Mouse (Mus musculus) stomach, embryonic 16.5 days (tissue): ENCODE results near the gene Pgpep1l. TPM values are rescaled to one million over a fixed set of nuclear protein-coding genes. Genes with fewer than 3 reads are reported as not detected.
A peak's percentile ranks its signal among the peaks of the same experiment; 100 is the strongest.

Experiments used
- ATAC-seq: fragments of 200-750 bp; cut with Nextera tagmentation; 2 replicates; pipeline ENCODE4 v1.8.0; 2017; ENCODE audit warnings: moderate number of reproducible peaks, moderate TSS enrichment; ENCODE audit not compliant: insufficient read depth, low FRiP score
- H3K27ac ChIP-seq: fragments of 300-500 bp; sonication (generic); 2 replicates; pipeline ENCODE4 v1.5.1; 2014; ENCODE audit warnings: low read length
- H3K27me3 ChIP-seq: fragments of 300-500 bp; sonication (generic); 2 replicates; pipeline ENCODE4 v1.6.1; 2014; ENCODE audit warnings: low read length, control low read depth, mixed read lengths; ENCODE audit not compliant: control insufficient read depth, insufficient read depth
- H3K36me3 ChIP-seq: fragments of 300-500 bp; sonication (generic); 2 replicates; pipeline ENCODE4 v1.6.1; 2014; ENCODE audit warnings: low read length; ENCODE audit not compliant: control insufficient read depth, insufficient read depth
- H3K4me1 ChIP-seq: fragments of 300-500 bp; sonication (generic); 2 replicates; pipeline ENCODE4 v1.6.1; 2014; ENCODE audit warnings: low read length, control low read depth, mixed read lengths; ENCODE audit not compliant: control insufficient read depth, insufficient read depth
- H3K4me2 ChIP-seq: fragments of 300-500 bp; sonication (generic); 2 replicates; pipeline ENCODE4 v1.6.1; 2014; ENCODE audit warnings: low read depth, low read length, mixed read lengths
- H3K4me3 ChIP-seq: fragments of 300-500 bp; sonication (generic); replicated peaks from 2 replicates; pipeline ENCODE4 v1.5.1; 2014; ENCODE audit warnings: mild to moderate bottlenecking, low read length
- H3K9ac ChIP-seq: fragments of 300-500 bp; sonication (generic); 2 replicates; pipeline ENCODE4 v1.6.1; 2014; ENCODE audit warnings: low read length
- H3K9me3 ChIP-seq: fragments of 300-500 bp; sonication (generic); replicated peaks from 2 replicates; pipeline ENCODE4 v1.6.1; 2016; ENCODE audit warnings: low read length, control low read depth; ENCODE audit not compliant: control insufficient read depth
- WGBS: fragments of 180-500 bp; shearing (Covaris S2); extraction: QIAGEN DNeasy Blood & Tissue Kit; methylation state at CpG from one replicate; pipeline ENCODE4 v1.1.7; 2014; 5-methylcytosine and 5-hydroxymethylcytosine counted together
- polyA plus RNA-seq: library from polyadenylated mRNA; unstranded; fragments of >200 nt; fragmentation: Nextera tagmentation; extraction: Ambion mirVana; gene quantifications from 2 replicates; pipeline ENCODE4 v1.2.1, GENCODE M21; 2015

The Pgpep1l gene
- polyA plus RNA-seq, 1 experiment from 2014 or later: not detected

GRCm38 (mm10) chr7:68223356-68223808 is 40.7 kb downstream of the Pgpep1l start:
- peaks cover 9% of the 10 kb centered on the region; the same call in 1 of the 2 replicates for H3K4me1 ChIP-seq
- no peaks in the 10 kb centered on the region for H3K9me3 ChIP-seq
- H3K27me3 ChIP-seq: no peaks in the 10 kb centered on the region
- ATAC-seq: peak; percentile 65; the same call in 1 of the 2 replicates
- H3K4me3 ChIP-seq: no peak overlapping the region
- WGBS: 41% methylated on average over 13 of the region's 13 CpGs
- H3K27ac ChIP-seq: peak overlapping the region; percentile 50; the same call in 1 of the 2 replicates
- H3K36me3 ChIP-seq: peaks cover 7% of the 10 kb centered on the region; the same call in 1 of the 2 replicates
- peak overlapping the region; percentile 27; the same call in 1 of the 2 replicates for H3K9ac ChIP-seq
- no peak overlapping the region for H3K4me2 ChIP-seq

GRCm38 (mm10) chr7:68221677-68222230 is 42.3 kb downstream of the Pgpep1l start:
- WGBS: 73% methylated on average over 9 of the region's 9 CpGs
- Histone ChIP-seq H3K27me3 (no peaks in the 10 kb centered on the region), H3K36me3 (peaks cover 7% of the 10 kb centered on the region; the same call in 1 of the 2 replicates), H3K4me1 (peaks cover 9% of the 10 kb centered on the region; the same call in 1 of the 2 replicates), H3K9ac (no peak overlapping the region), H3K4me2 (no peak overlapping the region), H3K9me3 (no peaks in the 10 kb centered on the region), H3K27ac (no peak overlapping the region; the same call in 1 of the 2 replicates), H3K4me3 (no peak overlapping the region)
- ATAC-seq: no peak

GRCm38 (mm10) chr7:68218879-68219278 is 45.2 kb downstream of the Pgpep1l start:
- H3K4me2 ChIP-seq: no peak overlapping the region
- WGBS: 91% methylated on average over 11 of the region's 11 CpGs
- H3K27ac ChIP-seq: no peak overlapping the region
- no peak overlapping the region for H3K4me3 ChIP-seq
- peaks cover 7% of the 10 kb centered on the region; the same call in 1 of the 2 replicates for H3K4me1 ChIP-seq
- no peaks in the 10 kb centered on the region for H3K9me3 ChIP-seq
- no peaks in the 10 kb centered on the region for H3K36me3 ChIP-seq
- ATAC-seq: no peak
- H3K27me3 ChIP-seq: no peaks in the 10 kb centered on the region
- no peak overlapping the region for H3K9ac ChIP-seq

GRCm38 (mm10) chr7:68215522-68216070 is 48.4 kb downstream of the Pgpep1l start:
- H3K4me3 ChIP-seq: no peak overlapping the region
- no peaks in the 10 kb centered on the region for H3K36me3 ChIP-seq
- H3K9ac ChIP-seq: no peak overlapping the region
- 79% methylated on average over 18 of the region's 18 CpGs for WGBS
- H3K4me1 ChIP-seq: no peaks in the 10 kb centered on the region
- H3K27ac ChIP-seq: no peak overlapping the region
- H3K27me3 ChIP-seq: no peaks in the 10 kb centered on the region
- no peak for ATAC-seq
- H3K4me2 ChIP-seq: no peak overlapping the region
- no peaks in the 10 kb centered on the region for H3K9me3 ChIP-seq

- Histone ChIP-seq H3K27me3 (no peaks in the 10 kb centered on the region), H3K9me3 (no peaks in the 10 kb centered on the region), H3K4me3 (no peak overlapping the region), H3K36me3 (no peaks in the 10 kb centered on the region), H3K27ac (no peak overlapping the region), H3K4me1 (no peaks in the 10 kb centered on the region), H3K9ac (no peak overlapping the region), H3K4me2 (no peak overlapping the region)
- no peak for ATAC-seq
- WGBS: 76% methylated on average over 5 of the region's 5 CpGs
Measured at GRCm38 (mm10) chr7:68213842-68214241, 50.2 kb downstream of the Pgpep1l start.

GRCm38 (mm10) chr7:68211883-68212282 is 52.1 kb downstream of the Pgpep1l start:
- WGBS: 79% methylated on average over 7 of the region's 7 CpGs
- H3K27me3 ChIP-seq: no peaks in the 10 kb centered on the region
- no peak overlapping the region for H3K4me3 ChIP-seq
- H3K4me2 ChIP-seq: no peak overlapping the region
- H3K4me1 ChIP-seq: no peaks in the 10 kb centered on the region
- H3K27ac ChIP-seq: no peak overlapping the region
- H3K9ac ChIP-seq: no peak overlapping the region
- peaks cover 8% of the 10 kb centered on the region for H3K36me3 ChIP-seq
- ATAC-seq: no peak
- H3K9me3 ChIP-seq: no peaks in the 10 kb centered on the region

GRCm38 (mm10) chr7:68210417-68210816 is 53.6 kb downstream of the Pgpep1l start:
- WGBS: 63% methylated on average over 4 of the region's 4 CpGs
- H3K4me2 ChIP-seq: no peak overlapping the region
- peaks cover 8% of the 10 kb centered on the region for H3K36me3 ChIP-seq
- H3K27me3 ChIP-seq: no peaks in the 10 kb centered on the region
- H3K4me1 ChIP-seq: no peaks in the 10 kb centered on the region
- no peak overlapping the region for H3K9ac ChIP-seq
- no peak for ATAC-seq
- no peak overlapping the region for H3K4me3 ChIP-seq
- H3K9me3 ChIP-seq: no peaks in the 10 kb centered on the region
- H3K27ac ChIP-seq: no peak overlapping the region

GRCm38 (mm10) chr7:68209039-68209438 is 55.0 kb downstream of the Pgpep1l start:
- Histone ChIP-seq H3K4me2 (no peak overlapping the region), H3K9me3 (no peaks in the 10 kb centered on the region), H3K9ac (no peak overlapping the region), H3K4me1 (no peaks in the 10 kb centered on the region), H3K27ac (no peak overlapping the region), H3K4me3 (no peak overlapping the region), H3K36me3 (peaks cover 8% of the 10 kb centered on the region), H3K27me3 (no peaks in the 10 kb centered on the region)
- ATAC-seq: no peak
- 88% methylated on average over 6 of the region's 6 CpGs for WGBS

- H3K36me3 ChIP-seq: peaks cover 14% of the 10 kb centered on the region
- WGBS: 91% methylated on average over 8 of the region's 8 CpGs
- H3K4me1 ChIP-seq: no peaks in the 10 kb centered on the region
- ATAC-seq: no peak
- no peak overlapping the region for H3K4me3 ChIP-seq
- H3K27me3 ChIP-seq: no peaks in the 10 kb centered on the region
- no peak overlapping the region for H3K27ac ChIP-seq
- no peak overlapping the region for H3K9ac ChIP-seq
- no peaks in the 10 kb centered on the region for H3K9me3 ChIP-seq
- H3K4me2 ChIP-seq: no peak overlapping the region
Measured at GRCm38 (mm10) chr7:68205776-68206427, 58.1 kb downstream of the Pgpep1l start.
